Mouse (Mus musculus) CH12.LX (cell line): Measurements from ENCODE around the gene Wbp11.

Experiments used
- CTCF ChIP-seq, 2 experiments: IDR thresholded peaks in 1 of 2; conservative IDR thresholded peaks in 1 of 2; 2 replicates each; pipeline ENCODE4 v1.5.1; 2011 to 2012; ENCODE audit warnings: low read depth in 2 of 2, low read length in 2 of 2, improper control_type of control experiment in 1 of 2, inconsistent platforms in 1 of 2, mild to moderate bottlenecking in 1 of 2, moderate library complexity in 1 of 2
- HCFC1 ChIP-seq: IDR thresholded peaks from 2 replicates; pipeline ENCODE4 v1.6.1; 2012; ENCODE audit warnings: low read depth, mild to moderate bottlenecking, inconsistent platforms, low read length, improper control_type of control experiment
- USF2 ChIP-seq: conservative IDR thresholded peaks from 2 replicates; pipeline ENCODE4 v1.6.1; 2011; ENCODE audit warnings: low read depth, low read length, improper control_type of control experiment

GRCm38 (mm10) chr6:136856071-136856636 lies 28.1 kb upstream of the Wbp11 start:
- TF ChIP-seq USF2 (no peak), CTCF (conservative IDR thresholded peaks at IDR 0.05 in 1 of 2, IDR thresholded peaks at IDR 0.05 in 1 of 2; ENCODE audit: low read depth in 2 of 2, low read length in 2 of 2) (no peak), HCFC1 (no peak)
